Mouse (Mus musculus) central nervous system, embryonic 11.5 days (tissue): ENCODE data around the gene Ddah1. TPM values are rescaled to one million over a fixed set of nuclear protein-coding genes. Genes with fewer than 3 reads are reported as not detected.

ENCODE experiments used
- polyA plus RNA-seq: library from polyadenylated mRNA; depleted of rRNA; stranded (reverse); fragments of >200 nt; gene quantifications from 2 replicates; pipeline ENCODE4 v1.2.3, GENCODE M21; 2012; rRNA removed

Ddah1 gene
- polyA plus RNA-seq: 20.1 and 26.3 TPM in 2 replicates

GRCm38 (mm10) chr3:145758561-145759378 lies at the start of gene Ddah1:
Gene Ddah1, plus strand, starts transcription at chr3:145758675.

GRCm38 (mm10) chr3:145922019-145922854 lies 163.8 kb downstream of the Ddah1 start, which contains the start of gene Bcl10:
Gene Bcl10, plus strand, starts transcription at chr3:145922804.

GRCm38 (mm10) chr3:145937505-145938404 lies 179.3 kb downstream of the Ddah1 start, which contains the start of gene 2410004B18Rik:
Gene 2410004B18Rik, plus strand, starts transcription at chr3:145938014.

Other genes starting within 250 kb of the Ddah1 start
- 31.5 and 43.6 TPM in 2 replicates for gene Znhit6, start 182.5 kb upstream of the Ddah1 start, polyA plus RNA-seq
- gene Ccn1, start 108.7 kb upstream of the Ddah1 start, polyA plus RNA-seq: 21.5 and 27.9 TPM in 2 replicates
- 16.4 and 22.1 TPM in 2 replicates for gene Bcl10, start 164.1 kb downstream of the Ddah1 start, polyA plus RNA-seq
- gene 2410004B18Rik, start 179.3 kb downstream of the Ddah1 start, polyA plus RNA-seq: 34.5 and 42.4 TPM in 2 replicates
- gene Syde2, start 229.2 kb downstream of the Ddah1 start, polyA plus RNA-seq: 3.4 and 4.6 TPM in 2 replicates